Mouse (Mus musculus) central nervous system, embryonic 11.5 days (tissue): ENCODE data around the gene Adat2. TPM values are rescaled to one million over a fixed set of nuclear protein-coding genes. Genes with fewer than 3 reads are reported as not detected.

Source experiments
- polyA plus RNA-seq: library from polyadenylated mRNA; depleted of rRNA; stranded (reverse); fragments of >200 nt; gene quantifications from 2 replicates; pipeline ENCODE4 v1.2.3, GENCODE M21; 2012; rRNA removed

The Adat2 gene
- polyA plus RNA-seq = 9.6 and 10.3 TPM in 2 replicates

GRCm38 (mm10) chr10:13552646-13553497 is at the start of gene Adat2, which contains the start of gene Pex3:
Gene Adat2 (plus strand): TSS chr10:13552894.
Gene Pex3 (minus strand): TSS chr10:13553142.

Other genes with a start within 250 kb of the Adat2 start
- gene Phactr2, start 78.5 kb upstream of the Adat2 start, polyA plus RNA-seq = 10.1 and 14.4 TPM in 2 replicates
- gene Fuca2, start 53.4 kb upstream of the Adat2 start, polyA plus RNA-seq = 14.0 and 17.0 TPM in 2 replicates
- 12.8 and 23.7 TPM in 2 replicates for gene Pex3, start 248 bp downstream of the Adat2 start, polyA plus RNA-seq